Mouse (Mus musculus): ENCODE results near the gene Tmem199. TPM values are rescaled to one million over a fixed set of nuclear protein-coding genes. Genes with fewer than 3 reads are reported as not detected.

The Tmem199 gene
- polyA plus RNA-seq, 1 experiment from 2014 or later = 52.9 TPM

GRCm38 (mm10) chr11:78463286-78464036, 48.5 kb downstream of the Tmem199 start:
- WGBS = 45% methylated on average over 13 of the region's 13 CpGs
- Histone ChIP-seq H3K4me1 (ENCODE audit: control insufficient read depth, insufficient read depth, low read length) (peaks cover 15% of the 10 kb centered on the region; the same call in 1 of the 2 replicates), H3K4me3 (ENCODE audit: low read depth, low read length) (no peak overlapping the region), H3K9ac (replicated peaks; ENCODE audit: low read depth, low read length) (no peak overlapping the region), H3K27ac (ENCODE audit: low read length) (no peak overlapping the region), H3K9me3 (ENCODE audit: control insufficient read depth, low read depth, low read length) (no peaks in the 10 kb centered on the region; the same call in 1 of the 2 replicates), H3K27me3 (ENCODE audit: control insufficient read depth, insufficient read depth, low read length) (no peaks in the 10 kb centered on the region), H3K4me2 (replicated peaks; ENCODE audit: low read depth, low read length) (no peak overlapping the region), H3K36me3 (ENCODE audit: control insufficient read depth, insufficient read depth, low read length) (no peaks in the 10 kb centered on the region)
- no peak for ATAC-seq (ENCODE audit: insufficient number of reproducible peaks, insufficient read depth, low FRiP score, low read depth)

GRCm38 (mm10) chr11:78462669-78463068, 49.3 kb downstream of the Tmem199 start:
- no peak for ATAC-seq (ENCODE audit: insufficient number of reproducible peaks, insufficient read depth, low FRiP score, low read depth)
- H3K9ac ChIP-seq (replicated peaks; ENCODE audit: low read depth, low read length) = no peak overlapping the region
- peaks cover 15% of the 10 kb centered on the region; the same call in 1 of the 2 replicates for H3K4me1 ChIP-seq (ENCODE audit: control insufficient read depth, insufficient read depth, low read length)
- H3K36me3 ChIP-seq (ENCODE audit: control insufficient read depth, insufficient read depth, low read length) = no peaks in the 10 kb centered on the region
- no peaks in the 10 kb centered on the region; the same call in 1 of the 2 replicates for H3K9me3 ChIP-seq (ENCODE audit: control insufficient read depth, low read depth, low read length)
- no peak overlapping the region for H3K4me3 ChIP-seq (ENCODE audit: low read depth, low read length)
- H3K27me3 ChIP-seq (ENCODE audit: control insufficient read depth, insufficient read depth, low read length) = no peaks in the 10 kb centered on the region
- WGBS = 73% methylated on average over 5 of the region's 5 CpGs
- no peak overlapping the region for H3K4me2 ChIP-seq (replicated peaks; ENCODE audit: low read depth, low read length)
- no peak overlapping the region for H3K27ac ChIP-seq (ENCODE audit: low read length)

GRCm38 (mm10) chr11:78461894-78462293, 50.1 kb downstream of the Tmem199 start:
- Histone ChIP-seq H3K4me3 (ENCODE audit: low read depth, low read length) (no peak overlapping the region), H3K27me3 (ENCODE audit: control insufficient read depth, insufficient read depth, low read length) (no peaks in the 10 kb centered on the region), H3K9me3 (ENCODE audit: control insufficient read depth, low read depth, low read length) (no peaks in the 10 kb centered on the region; the same call in 1 of the 2 replicates), H3K9ac (replicated peaks; ENCODE audit: low read depth, low read length) (no peak overlapping the region), H3K36me3 (ENCODE audit: control insufficient read depth, insufficient read depth, low read length) (no peaks in the 10 kb centered on the region), H3K4me1 (ENCODE audit: control insufficient read depth, insufficient read depth, low read length) (peaks cover 15% of the 10 kb centered on the region; the same call in 1 of the 2 replicates), H3K27ac (ENCODE audit: low read length) (no peak overlapping the region), H3K4me2 (replicated peaks; ENCODE audit: low read depth, low read length) (no peak overlapping the region)
- 63% methylated on average over 1 of the region's 1 CpGs for WGBS
- no peak for ATAC-seq (ENCODE audit: insufficient number of reproducible peaks, insufficient read depth, low FRiP score, low read depth)

- Histone ChIP-seq H3K9me3 (ENCODE audit: control insufficient read depth, low read depth, low read length) (no peaks in the 10 kb centered on the region; the same call in 1 of the 2 replicates), H3K27me3 (ENCODE audit: control insufficient read depth, insufficient read depth, low read length) (no peaks in the 10 kb centered on the region), H3K4me2 (replicated peaks; ENCODE audit: low read depth, low read length) (no peak overlapping the region), H3K4me3 (ENCODE audit: low read depth, low read length) (no peak overlapping the region), H3K36me3 (ENCODE audit: control insufficient read depth, insufficient read depth, low read length) (no peaks in the 10 kb centered on the region), H3K4me1 (ENCODE audit: control insufficient read depth, insufficient read depth, low read length) (0 out of 2 replicates have a peak, but pooled peaks cover 4% of the 10 kb centered on the region), H3K9ac (replicated peaks; ENCODE audit: low read depth, low read length) (no peak overlapping the region), H3K27ac (ENCODE audit: low read length) (no peak overlapping the region)
- WGBS = 78% methylated on average over 17 of the region's 17 CpGs
- ATAC-seq (ENCODE audit: insufficient number of reproducible peaks, insufficient read depth, low FRiP score, low read depth) = no peak
Observed at GRCm38 (mm10) chr11:78458740-78459139, 53.2 kb downstream of the Tmem199 start.

Other genes starting within 250 kb of the Tmem199 start
- gene BC030499, start 221.3 kb downstream of the Tmem199 start, polyA plus RNA-seq (2014; fragmentation: Nextera tagmentation; extraction: Ambion mirVana) = 0.17 and 0.32 TPM in 2 replicates
- 40.5 and 44.6 TPM in 2 replicates for gene Spag5, start 210.6 kb downstream of the Tmem199 start, polyA plus RNA-seq (2014; fragmentation: Nextera tagmentation; extraction: Ambion mirVana)
- 18.8 and 21.2 TPM in 2 replicates for gene Aldoc, start 189.2 kb downstream of the Tmem199 start, polyA plus RNA-seq (2014; fragmentation: Nextera tagmentation; extraction: Ambion mirVana)
- 67.7 and 69.8 TPM in 2 replicates for gene Pigs, start 183.8 kb downstream of the Tmem199 start, polyA plus RNA-seq (2014; fragmentation: Nextera tagmentation; extraction: Ambion mirVana)
- gene Unc119, start 168.7 kb downstream of the Tmem199 start, polyA plus RNA-seq (2014; fragmentation: Nextera tagmentation; extraction: Ambion mirVana) = 45.9 and 47.5 TPM in 2 replicates
- gene Foxn1, start 125.6 kb downstream of the Tmem199 start, polyA plus RNA-seq (2014; fragmentation: Nextera tagmentation; extraction: Ambion mirVana) = 0.45 and 0.64 TPM in 2 replicates
- 0.10 TPM in 2 replicates for gene Slc13a2, start 90.0 kb downstream of the Tmem199 start, polyA plus RNA-seq (2014; fragmentation: Nextera tagmentation; extraction: Ambion mirVana)
- gene Slc46a1, start 46.5 kb downstream of the Tmem199 start, polyA plus RNA-seq (2014; fragmentation: Nextera tagmentation; extraction: Ambion mirVana) = 12.9 and 14.3 TPM in 2 replicates
- 2.1 and 3.6 TPM in 2 replicates for gene Sarm1, start 14.4 kb downstream of the Tmem199 start, polyA plus RNA-seq (2014; fragmentation: Nextera tagmentation; extraction: Ambion mirVana)
- 0.81 and 5.4 TPM in 2 replicates for gene Vtn, start 13.1 kb downstream of the Tmem199 start, polyA plus RNA-seq (2014; fragmentation: Nextera tagmentation; extraction: Ambion mirVana)
- gene Sebox, start 8.7 kb downstream of the Tmem199 start, polyA plus RNA-seq (2014; fragmentation: Nextera tagmentation; extraction: Ambion mirVana) = not detected in 2 replicates
- gene Poldip2, start within 50 bp of the Tmem199 start, polyA plus RNA-seq (2014; fragmentation: Nextera tagmentation; extraction: Ambion mirVana) = 131 and 135 TPM in 2 replicates
- gene Tnfaip1, start 24.2 kb upstream of the Tmem199 start, polyA plus RNA-seq (2014; fragmentation: Nextera tagmentation; extraction: Ambion mirVana) = 81.2 and 82.9 TPM in 2 replicates
- 126 and 142 TPM in 2 replicates for gene Ift20, start 24.2 kb upstream of the Tmem199 start, polyA plus RNA-seq (2014; fragmentation: Nextera tagmentation; extraction: Ambion mirVana)
- 88.5 and 113 TPM in 2 replicates for gene Tmem97, start 38.6 kb upstream of the Tmem199 start, polyA plus RNA-seq (2014; fragmentation: Nextera tagmentation; extraction: Ambion mirVana)
- gene Nlk, start 185.2 kb upstream of the Tmem199 start, polyA plus RNA-seq (2014; fragmentation: Nextera tagmentation; extraction: Ambion mirVana) = 10.1 and 13.4 TPM in 2 replicates
- gene Ccnq, start 239.6 kb upstream of the Tmem199 start, polyA plus RNA-seq (2014; fragmentation: Nextera tagmentation; extraction: Ambion mirVana) = 42.2 and 44.9 TPM in 2 replicates

Measured in stomach, embryonic 14.5 days (tissue).